Mouse (Mus musculus) lung, postnatal 0 days (tissue): ENCODE data around the gene Rif1. TPM values are rescaled to one million over a fixed set of nuclear protein-coding genes. Genes with fewer than 3 reads are reported as not detected.
"Not testable (repeated sequence)": the region's sequence is repeated elsewhere in the genome, so short reads cannot be mapped to it uniquely, and the experiment has no call there.

ENCODE experiments used
- ATAC-seq: fragments of 200-750 bp; cut with Nextera tagmentation; 2 replicates; pipeline ENCODE4 v1.8.0; 2017; ENCODE audit warnings: moderate library complexity
- DNase-seq: peaks from one replicate; pipeline ENCODE4 v3.0.0-alpha.2; 2016; ENCODE audit warnings: low spot score
- H3K27ac ChIP-seq: fragments of 300-500 bp; sonication (generic); 2 replicates; pipeline ENCODE4 v1.5.1; 2014; ENCODE audit warnings: antibody characterized with exemption, mild to moderate bottlenecking, low read length, mixed read lengths
- H3K27me3 ChIP-seq: fragments of 300-500 bp; sonication (generic); replicated peaks from 2 replicates; pipeline ENCODE4 v1.6.1; 2014; ENCODE audit warnings: low read length, mixed read lengths; ENCODE audit not compliant: insufficient read depth
- H3K36me3 ChIP-seq: fragments of 300-500 bp; sonication (generic); 2 replicates; pipeline ENCODE4 v1.6.1; 2014; ENCODE audit warnings: low read length, mixed read lengths; ENCODE audit not compliant: insufficient read depth
- H3K4me1 ChIP-seq: fragments of 300-500 bp; sonication (generic); 2 replicates; pipeline ENCODE4 v1.6.1; 2014; ENCODE audit warnings: antibody characterized with exemption, low read depth, low read length, mixed read lengths; ENCODE audit not compliant: insufficient read depth
- H3K4me2 ChIP-seq: fragments of 300-500 bp; sonication (generic); replicated peaks from 2 replicates; pipeline ENCODE4 v1.6.1; 2014; ENCODE audit warnings: low read depth, mild to moderate bottlenecking, low read length, moderate library complexity, mixed read lengths
- H3K4me3 ChIP-seq: fragments of 300-500 bp; sonication (generic); 2 replicates; pipeline ENCODE4 v1.5.1; 2014; ENCODE audit warnings: low read depth, low read length
- H3K9ac ChIP-seq: fragments of 300-500 bp; sonication (generic); replicated peaks from 2 replicates; pipeline ENCODE4 v1.6.1; 2014; ENCODE audit warnings: low read depth, mild to moderate bottlenecking
- H3K9me3 ChIP-seq: fragments of 300-500 bp; sonication (generic); 2 replicates; pipeline ENCODE4 v1.6.1; 2016; ENCODE audit warnings: low read length, mixed read lengths
- CTCF ChIP-seq: IDR thresholded peaks from 2 replicates; pipeline ENCODE4 v1.5.1; 2016; ENCODE audit warnings: antibody characterized with exemption, mild to moderate bottlenecking
- EP300 ChIP-seq: IDR thresholded peaks from 2 replicates; pipeline ENCODE4 v1.6.1; 2016; ENCODE audit warnings: antibody characterized with exemption, mild to moderate bottlenecking, control low read depth
- WGBS: fragments of 180-500 bp; shearing (Covaris S2); extraction: QIAGEN DNeasy Blood & Tissue Kit; methylation state at CpG from one replicate; pipeline ENCODE4 v1.1.7; 2014; 5-methylcytosine and 5-hydroxymethylcytosine counted together
- polyA plus RNA-seq: library from polyadenylated mRNA; unstranded; fragments of >200 nt; fragmentation: Nextera tagmentation; extraction: Ambion mirVana; gene quantifications from 2 replicates; pipeline ENCODE4 v1.2.1, GENCODE M21; 2015

Rif1 gene
- polyA plus RNA-seq, 1 experiment from 2014 or later, result 14.4 TPM

DNA sequence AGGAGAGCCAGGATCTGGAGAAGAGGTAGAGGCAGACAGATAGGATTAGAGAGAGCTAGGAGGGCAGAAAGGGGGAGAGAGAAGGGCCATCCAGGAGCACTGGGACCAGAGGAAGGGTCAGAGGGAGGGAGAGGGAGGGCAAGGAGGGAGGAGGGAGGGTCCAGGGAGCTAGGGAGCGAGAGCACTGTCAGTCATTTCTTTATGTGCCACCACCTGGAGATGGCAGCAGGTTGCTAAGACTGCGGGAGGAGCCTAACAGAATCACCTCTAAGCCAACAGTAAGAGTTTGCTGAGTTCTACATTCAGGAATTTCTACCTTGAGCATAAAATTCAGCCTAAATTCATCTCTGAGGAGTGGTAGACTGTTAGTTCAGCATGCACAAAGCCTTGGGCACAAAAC, 6.0 kb downstream of the Rif1 start:
- H3K9ac ChIP-seq, result no peak overlapping the region
- 80% methylated on average over 2 of the region's 2 CpGs for WGBS

DNA sequence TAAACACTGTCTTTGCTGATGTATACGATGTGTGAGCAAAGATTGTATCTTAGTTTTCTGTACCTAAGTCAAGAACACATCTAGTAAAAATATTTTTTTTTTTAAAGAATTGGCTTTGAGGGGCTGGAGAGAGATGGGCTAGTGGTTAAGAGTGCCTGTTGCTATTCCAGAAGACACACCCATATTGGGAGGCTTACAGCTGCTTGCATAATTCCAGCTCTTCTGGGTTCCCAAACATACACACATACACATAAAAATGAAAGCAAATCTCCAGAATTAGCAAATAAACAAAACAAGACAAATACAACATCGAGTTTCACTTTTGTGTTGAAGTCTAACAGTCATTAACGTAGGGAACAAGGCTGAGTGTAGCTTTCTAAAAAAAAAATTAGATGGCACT, 11.4 kb downstream of the Rif1 start:
- no peak for TF ChIP-seq CTCF
- no peak for TF ChIP-seq EP300
- no peaks in the 10 kb centered on the region for H3K36me3 ChIP-seq
- WGBS, result 81% methylated on average over 3 of the region's 3 CpGs
- no peak for DNase-seq
- H3K27me3 ChIP-seq, result no peaks in the 10 kb centered on the region
- H3K4me3 ChIP-seq, result no peak overlapping the region
- no peak overlapping the region for H3K4me2 ChIP-seq
- no peaks in the 10 kb centered on the region for H3K9me3 ChIP-seq
- no peaks in the 10 kb centered on the region for H3K4me1 ChIP-seq
- ATAC-seq, result no peak
- no peak overlapping the region for H3K9ac ChIP-seq
- H3K27ac ChIP-seq, result no peak overlapping the region

More for the DNA sequence above, 6.0 kb downstream of the Rif1 start:
- Histone ChIP-seq H3K27me3 (no peaks in the 10 kb centered on the region), H3K36me3 (no peaks in the 10 kb centered on the region), H3K4me2 (no peak overlapping the region), H3K27ac (no peak overlapping the region), H3K4me1 (0 out of 2 replicates have a peak, but pooled peaks cover 2% of the 10 kb centered on the region), H3K4me3 (no peak overlapping the region), H3K9me3 (no peaks in the 10 kb centered on the region)
- TF ChIP-seq EP300 (no peak), CTCF (no peak)
- ATAC-seq (no peak), DNase-seq (no peak)

GRCm38 (mm10) chr2:52084571-52084970, 11.9 kb downstream of the Rif1 start:
- DNase-seq (no peak), ATAC-seq (no peak)
- no peaks in the 10 kb centered on the region for H3K4me1 ChIP-seq
- no peak overlapping the region for H3K4me2 ChIP-seq
- H3K27ac ChIP-seq, result no peak overlapping the region
- H3K9ac ChIP-seq, result no peak overlapping the region
- no peak overlapping the region for H3K4me3 ChIP-seq
- 87% methylated on average over 2 of the region's 2 CpGs for WGBS
- no peaks in the 10 kb centered on the region for H3K36me3 ChIP-seq
- no peaks in the 10 kb centered on the region for H3K9me3 ChIP-seq
- TF ChIP-seq EP300, result no peak
- no peak for TF ChIP-seq CTCF
- no peaks in the 10 kb centered on the region for H3K27me3 ChIP-seq

DNA sequence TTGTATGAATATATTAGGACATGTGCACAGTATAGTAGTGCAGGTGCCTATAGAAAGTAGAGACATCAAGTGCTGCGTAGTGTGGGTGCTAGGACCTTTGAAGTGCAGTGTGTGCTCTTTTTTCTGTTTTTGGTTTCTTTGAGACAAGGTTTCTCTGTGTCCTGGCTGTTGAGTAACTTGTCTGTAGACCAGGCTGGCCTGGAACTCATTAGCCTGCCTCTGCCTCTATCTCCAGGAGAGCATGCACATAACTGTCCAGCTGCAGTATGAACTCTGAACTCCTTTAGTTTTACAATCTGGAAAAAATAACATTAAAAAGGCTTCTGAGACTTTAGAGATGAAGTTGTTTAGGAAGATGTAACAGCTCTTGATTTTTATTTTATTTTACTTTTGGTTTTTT, 41.5 kb downstream of the Rif1 start:
- no peak overlapping the region for H3K9ac ChIP-seq
- H3K27me3 ChIP-seq, result no peaks in the 10 kb centered on the region
- no peaks in the 10 kb centered on the region for H3K9me3 ChIP-seq
- ATAC-seq (no peak), DNase-seq (no peak)
- WGBS, result 96% methylated on average over 1 of the region's 1 CpGs
- H3K4me1 ChIP-seq, result no peaks in the 10 kb centered on the region
- no peak overlapping the region for H3K27ac ChIP-seq
- no peak overlapping the region for H3K4me2 ChIP-seq
- no peak overlapping the region for H3K4me3 ChIP-seq
- no peak for TF ChIP-seq EP300
- TF ChIP-seq CTCF, result no peak
- peaks cover 39% of the 10 kb centered on the region for H3K36me3 ChIP-seq

GRCm38 (mm10) chr2:52131370-52131769, 58.7 kb downstream of the Rif1 start:
- H3K9me3 ChIP-seq, DNase-seq, H3K9ac ChIP-seq, ATAC-seq, H3K4me3 ChIP-seq, H3K36me3 ChIP-seq, H3K4me2 ChIP-seq, H3K27me3 ChIP-seq, H3K4me1 ChIP-seq, H3K27ac ChIP-seq: not testable (repeated sequence)
- WGBS, result 97% methylated on average over 20 of the region's 20 CpGs

DNA sequence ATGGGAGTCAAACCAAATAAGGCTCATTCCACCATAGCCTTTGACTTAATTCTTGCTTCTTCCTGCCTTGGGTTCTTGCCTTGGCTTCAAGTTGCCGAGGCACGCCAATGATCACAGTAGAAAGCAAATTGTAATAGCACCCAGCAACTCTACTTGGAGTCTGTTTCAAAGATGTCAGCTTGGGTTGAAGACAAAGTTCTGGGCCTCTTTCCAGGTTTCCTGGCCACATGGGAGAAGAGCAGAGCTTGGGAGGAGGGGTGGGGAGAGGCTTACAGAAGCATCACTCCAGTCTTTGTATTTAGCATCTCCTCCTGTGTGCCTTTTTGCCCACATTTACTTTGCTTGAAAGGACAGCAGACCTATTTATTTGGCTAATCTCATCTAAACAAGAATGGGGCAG, 60.7 kb downstream of the Rif1 start:
- no peak for TF ChIP-seq EP300
- no peak for TF ChIP-seq CTCF
- H3K9me3 ChIP-seq, result no peaks in the 10 kb centered on the region
- no peaks in the 10 kb centered on the region for H3K4me1 ChIP-seq
- DNase-seq (no peak), ATAC-seq (no peak)
- no peak overlapping the region for H3K4me2 ChIP-seq
- WGBS, result 95% methylated on average over 2 of the region's 2 CpGs
- no peaks in the 10 kb centered on the region; the same call in 1 of the 2 replicates for H3K36me3 ChIP-seq
- H3K4me3 ChIP-seq, result no peak overlapping the region
- H3K27ac ChIP-seq, result no peak overlapping the region
- H3K9ac ChIP-seq, result no peak overlapping the region
- no peaks in the 10 kb centered on the region for H3K27me3 ChIP-seq

DNA sequence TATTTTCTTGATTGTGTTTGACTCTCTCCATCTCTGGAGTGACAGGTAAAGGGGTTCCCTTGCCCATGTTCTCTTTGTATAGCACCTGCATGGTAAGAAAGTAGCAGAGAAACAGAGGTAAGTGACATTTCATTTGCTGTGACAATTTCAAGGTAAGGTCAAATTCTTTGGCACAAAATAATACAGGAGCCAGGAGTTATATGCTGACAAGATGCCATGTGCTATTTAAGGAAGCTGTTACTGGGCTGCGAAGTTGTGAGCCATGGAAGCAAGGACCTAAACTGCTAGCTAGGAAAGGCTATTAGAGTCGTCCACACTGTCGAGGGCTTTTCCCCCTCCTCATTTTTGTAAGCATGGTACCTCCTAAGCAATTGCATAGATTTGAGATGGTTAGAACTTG, 80.4 kb downstream of the Rif1 start:
- no peaks in the 10 kb centered on the region for H3K9me3 ChIP-seq
- no peak overlapping the region for H3K4me3 ChIP-seq
- H3K27me3 ChIP-seq, result no peaks in the 10 kb centered on the region
- ATAC-seq (no peak), DNase-seq (no peak)
- H3K36me3 ChIP-seq, result no peaks in the 10 kb centered on the region
- no peak for TF ChIP-seq CTCF
- no peak for TF ChIP-seq EP300
- no peak overlapping the region for H3K9ac ChIP-seq
- no peak overlapping the region for H3K27ac ChIP-seq
- no peaks in the 10 kb centered on the region for H3K4me1 ChIP-seq
- H3K4me2 ChIP-seq, result no peak overlapping the region
- 84% methylated on average over 3 of the region's 3 CpGs for WGBS
